Mouse (Mus musculus) hindbrain, embryonic 14.5 days (tissue): Measurements from ENCODE around the gene Ankrd39. TPM values are rescaled to one million over a fixed set of nuclear protein-coding genes. Genes with fewer than 3 reads are reported as not detected.
"Not testable (repeated sequence)": the region's sequence is repeated elsewhere in the genome, so short reads cannot be mapped to it uniquely, and the experiment has no call there.

Experiments
- ATAC-seq: fragments of 200-750 bp; cut with Nextera tagmentation; 2 replicates; pipeline ENCODE4 v1.8.0; 2017; ENCODE audit warnings: moderate number of reproducible peaks, mild to moderate bottlenecking, moderate TSS enrichment, moderate library complexity; ENCODE audit not compliant: low FRiP score
- DNase-seq: peaks from one replicate; pipeline ENCODE4 v3.0.0-alpha.2; 2015; ENCODE audit warnings: low spot score
- H3K27ac ChIP-seq: fragments of 300-500 bp; sonication (generic); 2 replicates; pipeline ENCODE4 v1.5.1; 2014; ENCODE audit warnings: mild to moderate bottlenecking, moderate library complexity
- H3K27me3 ChIP-seq: fragments of 300-500 bp; sonication (generic); 2 replicates; pipeline ENCODE4 v1.6.1; 2014; ENCODE audit warnings: mild to moderate bottlenecking, low read length, mixed read lengths; ENCODE audit not compliant: control insufficient read depth, insufficient read depth
- H3K36me3 ChIP-seq: fragments of 300-500 bp; sonication (generic); replicated peaks from 2 replicates; pipeline ENCODE4 v1.6.1; 2014; ENCODE audit not compliant: control insufficient read depth, insufficient read depth
- H3K4me1 ChIP-seq: fragments of 300-500 bp; sonication (generic); replicated peaks from 2 replicates; pipeline ENCODE4 v1.6.1; 2014; ENCODE audit warnings: antibody characterized with exemption, low read length, mixed read lengths; ENCODE audit not compliant: control insufficient read depth, insufficient read depth
- H3K4me2 ChIP-seq: fragments of 300-500 bp; sonication (generic); replicated peaks from 2 replicates; pipeline ENCODE4 v1.6.1; 2014; ENCODE audit warnings: mild to moderate bottlenecking, moderate library complexity
- H3K4me3 ChIP-seq: fragments of 300-500 bp; sonication (generic); replicated peaks from 2 replicates; pipeline ENCODE4 v1.5.1; 2014; ENCODE audit warnings: mild to moderate bottlenecking, low read length
- H3K9ac ChIP-seq: fragments of 300-500 bp; sonication (generic); 2 replicates; pipeline ENCODE4 v1.6.1; 2014
- H3K9me3 ChIP-seq: fragments of 300-500 bp; sonication (generic); 2 replicates; pipeline ENCODE4 v1.6.1; 2016; ENCODE audit warnings: low read length; ENCODE audit not compliant: control insufficient read depth
- WGBS: fragments of 180-500 bp; shearing (Covaris S2); extraction: QIAGEN DNeasy Blood & Tissue Kit; methylation state at CpG from one replicate; pipeline ENCODE4 v1.1.7; 2014; 5-methylcytosine and 5-hydroxymethylcytosine counted together
- polyA plus RNA-seq: library from polyadenylated mRNA; unstranded; fragments of >200 nt; fragmentation: Nextera tagmentation; extraction: Ambion mirVana; gene quantifications from 2 replicates; pipeline ENCODE4 v1.2.1, GENCODE M21; 2014

Ankrd39 gene
- polyA plus RNA-seq, 1 experiment from 2014 or later: 23.9 TPM

- Histone ChIP-seq H3K4me1 (no peaks in the 10 kb centered on the region), H3K27me3 (no peaks in the 10 kb centered on the region), H3K4me2 (no peak overlapping the region), H3K9me3 (no peaks in the 10 kb centered on the region), H3K36me3 (peaks cover 34% of the 10 kb centered on the region), H3K4me3 (no peak overlapping the region), H3K9ac (no peak overlapping the region), H3K27ac (no peak overlapping the region)
- no peak for DNase-seq
- WGBS: 90% methylated on average over 4 of the region's 4 CpGs
- no peak for ATAC-seq
Measured at GRCm38 (mm10) chr1:36538727-36539126, 8.5 kb downstream of the Ankrd39 start.

- H3K4me1 ChIP-seq, DNase-seq, H3K9me3 ChIP-seq, H3K4me3 ChIP-seq, H3K9ac ChIP-seq, H3K27me3 ChIP-seq, H3K27ac ChIP-seq, ATAC-seq, H3K4me2 ChIP-seq: not testable (repeated sequence)
- peaks cover 25% of the 10 kb centered on the region for H3K36me3 ChIP-seq
- WGBS: 94% methylated on average over 9 of the region's 9 CpGs
Measured at GRCm38 (mm10) chr1:36536783-36537182, 10.5 kb downstream of the Ankrd39 start, which contains the start of gene Ankrd23. Gene Ankrd23, minus strand, starts transcription at chr1:36536883.

- H3K4me3 ChIP-seq: no peak overlapping the region
- peaks cover 20% of the 10 kb centered on the region for H3K36me3 ChIP-seq
- ATAC-seq (no peak), DNase-seq (no peak)
- no peak overlapping the region for H3K4me2 ChIP-seq
- H3K4me1 ChIP-seq: no peaks in the 10 kb centered on the region
- H3K9ac ChIP-seq: no peak overlapping the region
- no peak overlapping the region for H3K27ac ChIP-seq
- 77% methylated on average over 8 of the region's 8 CpGs for WGBS
- no peaks in the 10 kb centered on the region for H3K27me3 ChIP-seq
- H3K9me3 ChIP-seq: no peaks in the 10 kb centered on the region
Measured at GRCm38 (mm10) chr1:36536397-36536728, 10.9 kb downstream of the Ankrd39 start.

- no peak for ATAC-seq
- Histone ChIP-seq H3K4me2 (no peak overlapping the region), H3K36me3 (peaks cover 15% of the 10 kb centered on the region), H3K4me3 (no peak overlapping the region), H3K9ac (no peak overlapping the region), H3K9me3 (no peaks in the 10 kb centered on the region), H3K27ac (no peak overlapping the region), H3K27me3 (no peaks in the 10 kb centered on the region), H3K4me1 (no peaks in the 10 kb centered on the region)
- 86% methylated on average over 11 of the region's 11 CpGs for WGBS
- no peak for DNase-seq
Measured at GRCm38 (mm10) chr1:36535477-36536396, 11.5 kb downstream of the Ankrd39 start.

GRCm38 (mm10) chr1:36534595-36535058, 12.6 kb downstream of the Ankrd39 start:
- WGBS: 91% methylated on average over 6 of the region's 6 CpGs
- Histone ChIP-seq H3K4me2 (no peak overlapping the region), H3K9ac (no peak overlapping the region), H3K4me1 (no peaks in the 10 kb centered on the region; the same call in 1 of the 2 replicates), H3K27ac (no peak overlapping the region), H3K4me3 (no peak overlapping the region), H3K36me3 (peaks cover 6% of the 10 kb centered on the region), H3K9me3 (no peaks in the 10 kb centered on the region), H3K27me3 (no peaks in the 10 kb centered on the region)
- ATAC-seq (no peak), DNase-seq (no peak)

- Histone ChIP-seq H3K27ac (no peak overlapping the region), H3K4me1 (no peaks in the 10 kb centered on the region; the same call in 1 of the 2 replicates), H3K36me3 (peaks cover 6% of the 10 kb centered on the region; the same call in 1 of the 2 replicates), H3K4me2 (no peak overlapping the region), H3K9ac (no peak overlapping the region), H3K4me3 (no peak overlapping the region), H3K9me3 (no peaks in the 10 kb centered on the region), H3K27me3 (no peaks in the 10 kb centered on the region)
- WGBS: 86% methylated on average over 6 of the region's 6 CpGs
- DNase-seq: no peak
- ATAC-seq: no peak
Measured at GRCm38 (mm10) chr1:36533546-36533945, 13.7 kb downstream of the Ankrd39 start.

GRCm38 (mm10) chr1:36531461-36531860, 15.8 kb downstream of the Ankrd39 start:
- no peak for ATAC-seq
- H3K36me3 ChIP-seq: peaks cover 14% of the 10 kb centered on the region
- no peak overlapping the region for H3K4me2 ChIP-seq
- no peaks in the 10 kb centered on the region; the same call in 1 of the 2 replicates for H3K4me1 ChIP-seq
- WGBS: 88% methylated on average over 12 of the region's 12 CpGs
- no peaks in the 10 kb centered on the region for H3K9me3 ChIP-seq
- no peak for DNase-seq
- no peaks in the 10 kb centered on the region for H3K27me3 ChIP-seq
- no peak overlapping the region for H3K4me3 ChIP-seq
- H3K9ac ChIP-seq: no peak overlapping the region
- H3K27ac ChIP-seq: no peak overlapping the region

GRCm38 (mm10) chr1:36530962-36531361, 16.3 kb downstream of the Ankrd39 start:
- Histone ChIP-seq H3K4me2 (no peak overlapping the region), H3K9ac (no peak overlapping the region), H3K4me3 (no peak overlapping the region), H3K27me3 (no peaks in the 10 kb centered on the region), H3K9me3 (no peaks in the 10 kb centered on the region), H3K36me3 (peaks cover 14% of the 10 kb centered on the region), H3K27ac (no peak overlapping the region), H3K4me1 (no peaks in the 10 kb centered on the region; the same call in 1 of the 2 replicates)
- DNase-seq (no peak), ATAC-seq (no peak)
- 87% methylated on average over 7 of the region's 7 CpGs for WGBS

- Histone ChIP-seq H3K9ac (no peak overlapping the region), H3K4me3 (no peak overlapping the region), H3K9me3 (no peaks in the 10 kb centered on the region), H3K27ac (no peak overlapping the region), H3K36me3 (peaks cover 18% of the 10 kb centered on the region), H3K27me3 (no peaks in the 10 kb centered on the region), H3K4me2 (no peak overlapping the region), H3K4me1 (no peaks in the 10 kb centered on the region; the same call in 1 of the 2 replicates)
- DNase-seq (no peak), ATAC-seq (no peak)
- 75% methylated on average over 8 of the region's 8 CpGs for WGBS
Measured at GRCm38 (mm10) chr1:36530485-36530884, 16.8 kb downstream of the Ankrd39 start.
